In the genomic region with DNA sequence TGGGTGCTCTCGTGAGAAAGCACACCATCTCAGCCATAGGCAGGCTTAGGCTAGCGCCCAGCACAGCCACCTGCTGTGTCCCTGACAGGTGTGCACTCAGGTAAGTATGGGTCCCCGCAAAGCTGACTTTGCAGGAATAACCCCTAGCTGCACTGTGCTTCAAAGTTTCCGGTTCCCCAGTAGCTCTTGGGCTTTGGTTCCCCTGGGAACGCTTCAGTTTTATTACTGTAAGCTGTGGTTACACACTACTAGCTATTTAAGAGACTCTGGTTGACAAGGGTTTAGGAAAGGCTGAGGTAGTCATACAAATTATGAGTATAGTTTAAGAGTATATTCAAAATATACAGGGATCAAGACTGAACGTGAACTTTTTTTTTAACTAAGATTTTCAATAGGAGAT, we compare ENCODE assay signal across 23 mouse cellular contexts. TPM values are rescaled to one million over a fixed set of nuclear protein-coding genes. Genes with fewer than 3 reads are reported as not detected.
A peak's percentile ranks its signal among the peaks of the same experiment; 100 is the strongest.
DNase-seq lines count a peak whose midpoint lies in the region; ATAC-seq and TF ChIP-seq lines count a peak whose summit lies in the region.
"Had no signal": no experiment of that assay in that cellular context is flagged by ENCODE, and none has a peak within 500 bp of the region (broad histone marks: within the 10 kb centered on the region; RNA-seq: fewer than 3 reads in every experiment).

No protein-coding gene starts in this region.

- peaks cover 62% of the 10 kb centered on the region for H3K27me3 ChIP-seq in midbrain, embryonic 15.5 days (replicated peaks)
- peaks cover 35% of the 10 kb centered on the region for H3K27me3 ChIP-seq in midbrain, embryonic 16.5 days (ENCODE audit: control insufficient read depth, insufficient read depth, low read depth, low read length)
- H3K27me3 ChIP-seq in CH12.LX (replicated peaks): peaks cover 35% of the 10 kb centered on the region
- peaks cover 53% of the 10 kb centered on the region for H3K27me3 ChIP-seq in forebrain, embryonic 13.5 days
- peaks cover 7% of the 10 kb centered on the region for H3K27me3 ChIP-seq in kidney, adult 2 months (replicated peaks; ENCODE audit: control insufficient read depth, insufficient read depth, low read length)

- H3K4me3 ChIP-seq in midbrain, embryonic 15.5 days: no peak overlapping the region
- no peak overlapping the region for H3K4me3 ChIP-seq in midbrain, embryonic 16.5 days (ENCODE audit: low read depth, low read length)
- H3K4me3 ChIP-seq in CH12.LX (replicated peaks in 1 of 3; ENCODE audit: low read depth in 2 of 3, low read length in 2 of 3, poor library complexity in 1 of 3): no peak overlapping the region
- H3K4me3 ChIP-seq in forebrain, embryonic 13.5 days: no peak overlapping the region
- no peak overlapping the region for H3K4me3 ChIP-seq in kidney, adult 2 months (ENCODE audit: insufficient read depth, low read depth, low read length)
- H3K4me3 ChIP-seq: embryonic facial prominence, embryonic 10.5 days; hindbrain, embryonic 12.5 days had no signal

- peak overlapping the region; percentile 99; the same call in 1 of the 2 replicates for H3K4me2 ChIP-seq in midbrain, embryonic 15.5 days
- no peak overlapping the region; the same call in 1 of the 2 replicates for H3K4me2 ChIP-seq in midbrain, embryonic 16.5 days (ENCODE audit: low read length)
- no peak overlapping the region for H3K4me2 ChIP-seq in CH12.LX (ENCODE audit: insufficient read depth, low read depth, poor library complexity, severe bottlenecking)
- H3K4me2 ChIP-seq in forebrain, embryonic 13.5 days: no peak overlapping the region

- in situ Hi-C loops in CH12.LX (cut with MboI; ENCODE audit: low pct_ligation_motif_present, low pct_unique_long_range_greater_than_20kb, low sequenced_read_pairs): no loop called here

- peaks cover 36% of the 10 kb centered on the region for H3K4me1 ChIP-seq in midbrain, embryonic 15.5 days
- peaks cover 23% of the 10 kb centered on the region for H3K4me1 ChIP-seq in midbrain, embryonic 16.5 days (ENCODE audit: control insufficient read depth, insufficient read depth, low read length)
- H3K4me1 ChIP-seq in CH12.LX (ENCODE audit: control insufficient read depth in 1 of 2, insufficient read depth in 2 of 2): peaks cover 14 to 38% of the 10 kb centered on the region in 2 experiments
- H3K4me1 ChIP-seq in forebrain, embryonic 13.5 days: peaks cover 31% of the 10 kb centered on the region
- H3K4me1 ChIP-seq in kidney, adult 2 months (ENCODE audit: control insufficient read depth, insufficient read depth, low read length): peaks cover 4% of the 10 kb centered on the region; the same call in 1 of the 2 replicates

- TF ChIP-seq RAD21 in CH12.LX (IDR thresholded peaks at IDR 0.05; ENCODE audit: low read depth, low read length): no peak

- H3K27ac ChIP-seq in midbrain, embryonic 15.5 days: no peak overlapping the region
- no peak overlapping the region for H3K27ac ChIP-seq in midbrain, embryonic 16.5 days (ENCODE audit: low read length)
- H3K27ac ChIP-seq in CH12.LX (ENCODE audit: insufficient read depth, low read depth): no peak overlapping the region
- H3K27ac ChIP-seq in forebrain, embryonic 13.5 days: no peak overlapping the region
- no peak overlapping the region for H3K27ac ChIP-seq in kidney, adult 2 months (ENCODE audit: insufficient read depth, low read depth, low read length)
- H3K27ac ChIP-seq: embryonic facial prominence, embryonic 10.5 days; heart, embryonic 13.5 days; hindbrain, embryonic 12.5 days; hindbrain, postnatal 0 days had no signal

- TF ChIP-seq CTCF in CH12.LX (conservative IDR thresholded peaks at IDR 0.05 in 1 of 2, IDR thresholded peaks at IDR 0.05 in 1 of 2; ENCODE audit: low read depth in 2 of 2, low read length in 2 of 2): no peak
- TF ChIP-seq CTCF in kidney, adult 2 months (conservative IDR thresholded peaks at IDR 0.05; ENCODE audit: insufficient read depth, insufficient read length, low read depth, low read length): no peak

- TF ChIP-seq EP300 in CH12.LX (IDR thresholded peaks at IDR 0.05; ENCODE audit: low read length): peak; percentile 36; the same call in 1 of the 2 replicates

- H3K9ac ChIP-seq in midbrain, embryonic 15.5 days: no peak overlapping the region
- no peak overlapping the region for H3K9ac ChIP-seq in midbrain, embryonic 16.5 days (ENCODE audit: low read depth, low read length)
- H3K9ac ChIP-seq in CH12.LX (ENCODE audit: insufficient read depth, low read depth): no peak overlapping the region
- H3K9ac ChIP-seq in forebrain, embryonic 13.5 days: no peak overlapping the region
- H3K9ac ChIP-seq: heart, embryonic 13.5 days; hindbrain, embryonic 12.5 days had no signal

- DNase-seq in CD4-positive, CD25-positive, alpha-beta regulatory T cell, adult 2 months (ENCODE audit: low read depth, low spot score): peak; percentile 2
- peak; percentile 62 for DNase-seq in CH12.LX (ENCODE audit: extremely low read depth)
- no peak for DNase-seq in kidney, adult 2 months
- DNase-seq: adrenal gland, adult 2 months; adrenal gland, postnatal 25 days; cerebellum, adult 18-20 months; cerebellum, postnatal 10 days; gastrocnemius, postnatal 36 days; heart, adult 11 months; heart, postnatal 36 days had no signal

- WGBS in midbrain, embryonic 15.5 days: 33% methylated on average over 6 of the region's 6 CpGs
- 36% methylated on average over 6 of the region's 6 CpGs for WGBS in midbrain, embryonic 16.5 days
- WGBS in forebrain, embryonic 13.5 days: 35% methylated on average over 6 of the region's 6 CpGs
- WGBS in kidney, adult 2 months: 21% methylated on average over 6 of the region's 6 CpGs

- H3K9me3 ChIP-seq in midbrain, embryonic 15.5 days: no peaks in the 10 kb centered on the region
- no peaks in the 10 kb centered on the region for H3K9me3 ChIP-seq in midbrain, embryonic 16.5 days (replicated peaks; ENCODE audit: control insufficient read depth, low read length, poor library complexity, severe bottlenecking)
- peaks cover 14% of the 10 kb centered on the region for H3K9me3 ChIP-seq in CH12.LX (replicated peaks; ENCODE audit: low read length)
- H3K9me3 ChIP-seq in forebrain, embryonic 13.5 days (replicated peaks): no peaks in the 10 kb centered on the region
- H3K9me3 ChIP-seq: embryonic facial prominence, embryonic 10.5 days; heart, embryonic 13.5 days; hindbrain, embryonic 12.5 days had no signal

- no peaks in the 10 kb centered on the region for H3K36me3 ChIP-seq in midbrain, embryonic 15.5 days (replicated peaks)
- H3K36me3 ChIP-seq in midbrain, embryonic 16.5 days (ENCODE audit: control insufficient read depth, insufficient read depth, low read length): no peaks in the 10 kb centered on the region
- no peaks in the 10 kb centered on the region for H3K36me3 ChIP-seq in CH12.LX (replicated peaks in 1 of 2; ENCODE audit: control insufficient read depth in 1 of 2, insufficient read depth in 1 of 2, low read length in 1 of 2)
- no peaks in the 10 kb centered on the region for H3K36me3 ChIP-seq in forebrain, embryonic 13.5 days (ENCODE audit: poor library complexity, severe bottlenecking)
- H3K36me3 ChIP-seq in kidney, adult 2 months (ENCODE audit: control insufficient read depth, insufficient read depth, low read length): no peaks in the 10 kb centered on the region
- H3K36me3 ChIP-seq: embryonic facial prominence, embryonic 10.5 days; heart, embryonic 13.5 days; hindbrain, embryonic 12.5 days had no signal

- H3K79me2 ChIP-seq in CH12.LX (replicated peaks; ENCODE audit: control insufficient read depth, extremely low read depth, insufficient read depth, poor library complexity, severe bottlenecking): no peaks in the 10 kb centered on the region

- no peak for ATAC-seq in CD4-positive, CD25-positive, alpha-beta regulatory T cell, adult 4 months
- no peak for ATAC-seq in midbrain, embryonic 15.5 days (replicated peaks)
- ATAC-seq in midbrain, embryonic 16.5 days: no peak
- ATAC-seq in forebrain, embryonic 13.5 days: no peak
- ATAC-seq: activated CD4-positive, CD25-positive, alpha-beta regulatory T cell, adult 4 months; forebrain, embryonic 14.5 days; hindbrain, postnatal 0 days; Patski had no signal

- dilution Hi-C loops in CH12.LX (cut with MboI; ENCODE audit: extremely low pct_ligation_motif_present, extremely low pct_unique_long_range_greater_than_20kb, low sequenced_read_pairs): no loop called here

- TF ChIP-seq POLR2A in CH12.LX (IDR thresholded peaks at IDR 0.05; ENCODE audit: low read depth, low read length): no peak
- no peak for TF ChIP-seq POLR2A in kidney, adult 2 months (IDR thresholded peaks at IDR 0.05; ENCODE audit: low read depth, low read length)

TF ChIP-seq in CH12.LX, 34 proteins besides CTCF, POLR2A, EP300 and RAD21 (continues in another document):
- no peak for TF ChIP-seq RCOR1 (conservative IDR thresholded peaks at IDR 0.05; ENCODE audit: low read depth, low read length)
- TF ChIP-seq USF1 (IDR thresholded peaks at IDR 0.05; ENCODE audit: low read depth, low read length): no peak
- TF ChIP-seq UBTF (IDR thresholded peaks at IDR 0.05; ENCODE audit: low read depth, low read length): no peak
- TF ChIP-seq CHD2 (IDR thresholded peaks at IDR 0.05; ENCODE audit: low read length): no peak
- TF ChIP-seq MAFK (IDR thresholded peaks at IDR 0.05; ENCODE audit: insufficient replicate concordance, low read length): peak; percentile 22; the same call in 1 of the 2 replicates
- 0 out of 2 replicates have a peak, but pooled peaks have one; percentile 9 for TF ChIP-seq IRF4 (IDR thresholded peaks at IDR 0.05; ENCODE audit: low read depth, low read length)
- 0 out of 2 replicates have a peak, but pooled peaks have one; percentile 9 for TF ChIP-seq ETS1 (conservative IDR thresholded peaks at IDR 0.05; ENCODE audit: low read depth, low read length)

RNA-seq across cellular contexts. Expression of gene Slc35d3, which starts 1.5 kb away (rescaled TPM):
- not detected for polyA plus RNA-seq in CD4-positive, CD25-positive, alpha-beta regulatory T cell, adult 4 months (2017; shearing (Covaris generic))
- 2.2 TPM in 2 replicates for polyA plus RNA-seq in midbrain, embryonic 15.5 days (2015; fragmentation: Nextera tagmentation; extraction: Ambion mirVana)
- 1.5 and 2.5 TPM in 2 replicates for polyA plus RNA-seq in midbrain, embryonic 16.5 days (2015; fragmentation: Nextera tagmentation; extraction: Ambion mirVana)
- total RNA-seq in CH12.LX (2012; rRNA removed): 0.21 and 0.93 TPM in 2 replicates
- 0.52 and 0.57 TPM in 2 replicates for total RNA-seq in CH12.LX (2014; rRNA removed)
- polyA plus RNA-seq in CH12.LX (2012; ENCODE audit: insufficient read length, low read depth): 0.37 and 0.40 TPM in 2 replicates
- polyA plus RNA-seq in forebrain, embryonic 13.5 days (2015; fragmentation: Nextera tagmentation; extraction: Ambion mirVana): 0.19 and 0.50 TPM in 2 replicates
- polyA plus RNA-seq in kidney, adult 2 months (2012; rRNA removed): 0.08 and 0.20 TPM in 2 replicates
- total RNA-seq: gastrocnemius, adult 8-10 months; gastrocnemius, postnatal 36 days; heart, postnatal 36 days; MEL had no signal
- polyA plus RNA-seq: activated CD4-positive, CD25-positive, alpha-beta regulatory T cell, adult 4 months; Patski had no signal

RNA-seq across cellular contexts. Expression of gene Pex7, which starts 54.7 kb away (rescaled TPM):
- polyA plus RNA-seq in CD4-positive, CD25-positive, alpha-beta regulatory T cell, adult 4 months (2017; shearing (Covaris generic)): 1 to 10 TPM; 3.0 to 5.1 TPM
- 26.8 and 27.4 TPM in 2 replicates for polyA plus RNA-seq in midbrain, embryonic 15.5 days (2015; fragmentation: Nextera tagmentation; extraction: Ambion mirVana)
- 26.0 and 32.8 TPM in 2 replicates for polyA plus RNA-seq in midbrain, embryonic 16.5 days (2015; fragmentation: Nextera tagmentation; extraction: Ambion mirVana)
- 26.5 and 28.0 TPM in 2 replicates for total RNA-seq in CH12.LX (2012; rRNA removed)
- 53.1 and 53.6 TPM in 2 replicates for total RNA-seq in CH12.LX (2014; rRNA removed)
- polyA plus RNA-seq in CH12.LX (2012; ENCODE audit: insufficient read length, low read depth): 30.2 and 32.4 TPM in 2 replicates
- 26.5 and 31.1 TPM in 2 replicates for polyA plus RNA-seq in forebrain, embryonic 13.5 days (2015; fragmentation: Nextera tagmentation; extraction: Ambion mirVana)
- polyA plus RNA-seq in kidney, adult 2 months (2012; rRNA removed): 87.4 and 90.9 TPM in 2 replicates
